Mouse (Mus musculus) embryonic fibroblast, embryonic 13.5 days (primary cell): Measurements from ENCODE around the gene Ptgds. TPM values are rescaled to one million over a fixed set of nuclear protein-coding genes. Genes with fewer than 3 reads are reported as not detected.

Experiments used
- H3K27ac ChIP-seq: 2 replicates; pipeline ENCODE4 v1.5.1; 2012; ENCODE audit warnings: low read length, control low read depth, inconsistent platforms; ENCODE audit not compliant: insufficient read depth
- H3K4me1 ChIP-seq: 2 replicates; pipeline ENCODE4 v1.6.1; 2011; ENCODE audit warnings: low read length; ENCODE audit not compliant: control insufficient read depth, insufficient read depth
- H3K4me3 ChIP-seq: 2 replicates; pipeline ENCODE4 v1.5.1; 2011; ENCODE audit warnings: mild to moderate bottlenecking, control low read depth, low read length; ENCODE audit not compliant: insufficient read depth
- CTCF ChIP-seq: IDR thresholded peaks from 2 replicates; pipeline ENCODE4 v1.5.1; 2011; ENCODE audit warnings: mild to moderate bottlenecking, control low read depth, low read length, moderate library complexity, borderline replicate concordance; ENCODE audit not compliant: insufficient read depth
- POLR2A ChIP-seq: IDR thresholded peaks from 2 replicates; pipeline ENCODE4 v1.6.1; 2011; ENCODE audit warnings: low read depth, mild to moderate bottlenecking, control low read depth, low read length, moderate library complexity
- polyA plus RNA-seq: library from polyadenylated mRNA; stranded (reverse); fragments of >200 nt; gene quantifications from 2 replicates; pipeline ENCODE4 v1.2.4, GENCODE M21; 2011; ENCODE audit warnings: low read depth; ENCODE audit not compliant: missing spikeins, insufficient read length

Gene Ptgds
- polyA plus RNA-seq, result not detected in 2 replicates

GRCm38 (mm10) chr2:25469969-25470368, at the start of gene Ptgds:
Gene Ptgds (minus strand): TSS chr2:25470046.
- no peaks in the 10 kb centered on the region for H3K4me1 ChIP-seq
- H3K4me3 ChIP-seq, result no peak within 1 kb of the TSS
- no peak within 1 kb of the TSS for H3K27ac ChIP-seq
- no peak for TF ChIP-seq POLR2A
- TF ChIP-seq CTCF, result no peak

- TF ChIP-seq CTCF (peak; percentile 21; the same call in 1 of the 2 replicates), POLR2A (no peak)
- no peak overlapping the region for H3K4me3 ChIP-seq
- H3K27ac ChIP-seq, result no peak overlapping the region
- H3K4me1 ChIP-seq, result no peaks in the 10 kb centered on the region
Measured at GRCm38 (mm10) chr2:25509912-25510311, 40.1 kb upstream of the Ptgds start.

GRCm38 (mm10) chr2:25506964-25507363, 37.1 kb upstream of the Ptgds start:
- Histone ChIP-seq H3K4me3 (no peak overlapping the region), H3K4me1 (no peaks in the 10 kb centered on the region), H3K27ac (no peak overlapping the region)
- TF ChIP-seq POLR2A, result no peak
- peak; percentile 25; the same call in 1 of the 2 replicates for TF ChIP-seq CTCF

- Histone ChIP-seq H3K4me1 (no peaks in the 10 kb centered on the region), H3K27ac (no peak overlapping the region), H3K4me3 (no peak overlapping the region)
- TF ChIP-seq CTCF (no peak), POLR2A (no peak)
Measured at GRCm38 (mm10) chr2:25505860-25506259, 36.0 kb upstream of the Ptgds start.

- Histone ChIP-seq H3K4me3 (no peak overlapping the region), H3K27ac (no peak overlapping the region), H3K4me1 (no peaks in the 10 kb centered on the region)
- TF ChIP-seq CTCF (no peak), POLR2A (no peak)
Measured at GRCm38 (mm10) chr2:25505000-25505399, 35.2 kb upstream of the Ptgds start.

GRCm38 (mm10) chr2:25504538-25504937, 34.7 kb upstream of the Ptgds start:
- H3K4me1 ChIP-seq, result no peaks in the 10 kb centered on the region
- H3K27ac ChIP-seq, result no peak overlapping the region
- TF ChIP-seq POLR2A (no peak), CTCF (no peak)
- no peak overlapping the region for H3K4me3 ChIP-seq

GRCm38 (mm10) chr2:25502726-25503125, 32.9 kb upstream of the Ptgds start:
- H3K4me1 ChIP-seq, result no peaks in the 10 kb centered on the region
- H3K27ac ChIP-seq, result no peak overlapping the region
- no peak for TF ChIP-seq POLR2A
- no peak for TF ChIP-seq CTCF
- no peak overlapping the region for H3K4me3 ChIP-seq

GRCm38 (mm10) chr2:25501593-25502486, 32.0 kb upstream of the Ptgds start, which contains the start of gene C8g:
Gene C8g (minus strand): TSS chr2:25501719.
- no peaks in the 10 kb centered on the region for H3K4me1 ChIP-seq
- TF ChIP-seq POLR2A (no peak), CTCF (no peak)
- peak within 1 kb of the TSS; percentile 80 for H3K4me3 ChIP-seq
- peak within 1 kb of the TSS; percentile 6; the same call in 1 of the 2 replicates for H3K27ac ChIP-seq

- TF ChIP-seq CTCF, result no peak
- peak; percentile 78 for TF ChIP-seq POLR2A
- H3K4me1 ChIP-seq, result no peaks in the 10 kb centered on the region
- peak within 1 kb of the TSS; percentile 6; the same call in 1 of the 2 replicates for H3K27ac ChIP-seq
Measured at GRCm38 (mm10) chr2:25500576-25501405, 30.9 kb upstream of the Ptgds start, which contains the start of gene Fbxw5. Gene Fbxw5 (plus strand): TSS chr2:25500750.

GRCm38 (mm10) chr2:25500071-25500575, 30.3 kb upstream of the Ptgds start:
- Histone ChIP-seq H3K27ac (no peak overlapping the region), H3K4me3 (no peak overlapping the region), H3K4me1 (no peaks in the 10 kb centered on the region)
- no peak; the same call in 1 of the 2 replicates for TF ChIP-seq POLR2A
- no peak for TF ChIP-seq CTCF

More at GRCm38 (mm10) chr2:25500576-25501405, 30.9 kb upstream of the Ptgds start, which contains the start of gene Fbxw5:
- H3K4me3 ChIP-seq, result peak within 1 kb of the TSS; percentile 80
